Mouse (Mus musculus): Measurements from ENCODE around the gene Txlng. TPM values are rescaled to one million over a fixed set of nuclear protein-coding genes. Genes with fewer than 3 reads are reported as not detected.
"Not testable (repeated sequence)": the region's sequence is repeated elsewhere in the genome, so short reads cannot be mapped to it uniquely, and the experiment has no call there.

Txlng gene
- polyA plus RNA-seq, 1 experiment from 2014 or later, result 13.4 TPM

DNA sequence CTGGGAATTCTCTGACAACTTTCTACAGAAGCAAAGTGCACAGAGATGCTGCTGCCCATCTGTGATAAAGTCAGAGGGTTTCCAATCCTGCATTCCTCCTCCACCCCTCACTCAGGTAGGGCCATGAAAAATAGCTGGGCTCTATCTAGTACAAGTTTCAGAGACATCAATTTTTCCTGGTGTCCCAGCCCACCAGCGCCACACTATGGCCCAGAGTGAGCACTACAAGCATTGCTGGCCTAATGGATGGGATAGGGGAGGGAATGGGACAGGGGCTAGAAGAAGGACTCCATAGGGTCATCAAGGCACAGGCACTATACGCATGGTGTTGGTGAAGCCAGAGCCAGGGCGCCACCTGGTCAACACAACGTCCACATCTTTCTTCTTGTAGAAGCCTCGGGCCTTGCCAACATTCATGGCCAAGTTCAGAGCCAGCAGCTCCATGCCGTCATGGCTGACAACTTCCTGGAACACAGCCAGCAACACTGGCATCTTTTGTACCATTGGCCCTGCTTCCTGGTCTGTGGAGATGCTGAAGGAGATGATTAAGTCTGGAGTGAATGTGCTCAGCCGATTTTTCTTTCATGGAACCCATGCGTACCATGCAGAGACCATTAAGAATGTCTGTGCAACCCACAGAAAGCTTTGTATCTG is 15.3 kb upstream of the Txlng start:
- no peak overlapping the region for H3K4me3 ChIP-seq (ENCODE audit: low read depth, low read length)
- WGBS, result 60% methylated on average over 8 of the region's 8 CpGs
- TF ChIP-seq CTCF (IDR thresholded peaks at IDR 0.05; ENCODE audit: low read depth), result no peak
- H3K36me3 ChIP-seq (ENCODE audit: insufficient read depth), result no peaks in the 10 kb centered on the region
- no peak overlapping the region for H3K4me2 ChIP-seq
- no peak for DNase-seq
- H3K4me1 ChIP-seq (ENCODE audit: insufficient read depth), result no peaks in the 10 kb centered on the region
- no peak overlapping the region for H3K9ac ChIP-seq
- ATAC-seq (ENCODE audit: insufficient read depth), result no peak
- H3K9me3 ChIP-seq (ENCODE audit: low read depth, low read length), result no peaks in the 10 kb centered on the region
- no peaks in the 10 kb centered on the region for H3K27me3 ChIP-seq (ENCODE audit: insufficient read depth, low read length)
- H3K27ac ChIP-seq (ENCODE audit: low read depth), result no peak overlapping the region

DNA sequence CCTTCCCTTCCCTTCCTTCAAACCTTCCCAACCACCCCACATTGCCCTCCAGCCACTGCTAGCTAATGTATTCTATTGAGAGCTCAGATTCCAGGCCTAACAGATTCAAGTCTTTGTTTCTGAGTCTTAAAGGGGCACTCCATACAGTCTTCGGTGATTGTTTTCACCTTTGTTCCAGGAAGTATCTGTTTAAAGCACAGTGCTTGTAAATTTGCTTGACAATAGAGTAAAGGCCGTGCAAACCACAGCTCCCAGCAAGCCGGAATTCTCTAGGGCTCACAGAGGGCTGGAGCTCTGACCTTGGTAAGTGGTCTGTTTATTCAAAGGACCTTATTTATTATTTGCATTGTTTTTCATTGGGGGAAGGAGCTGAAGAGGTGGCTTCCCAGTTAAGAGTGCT is 2.8 kb upstream of the Txlng start:
- 45% methylated on average over 3 of the region's 3 CpGs for WGBS
- TF ChIP-seq CTCF (IDR thresholded peaks at IDR 0.05; ENCODE audit: low read depth), result no peak
- Histone ChIP-seq H3K4me2 (no peak overlapping the region), H3K4me3 (ENCODE audit: low read depth, low read length) (no peak overlapping the region), H3K27ac (ENCODE audit: low read depth) (no peak overlapping the region), H3K4me1 (ENCODE audit: insufficient read depth) (no peaks in the 10 kb centered on the region), H3K9me3 (ENCODE audit: low read depth, low read length) (no peaks in the 10 kb centered on the region), H3K27me3 (ENCODE audit: insufficient read depth, low read length) (no peaks in the 10 kb centered on the region), H3K9ac (no peak overlapping the region), H3K36me3 (ENCODE audit: insufficient read depth) (no peaks in the 10 kb centered on the region)
- no peak for ATAC-seq (ENCODE audit: insufficient read depth)
- no peak for DNase-seq

DNA sequence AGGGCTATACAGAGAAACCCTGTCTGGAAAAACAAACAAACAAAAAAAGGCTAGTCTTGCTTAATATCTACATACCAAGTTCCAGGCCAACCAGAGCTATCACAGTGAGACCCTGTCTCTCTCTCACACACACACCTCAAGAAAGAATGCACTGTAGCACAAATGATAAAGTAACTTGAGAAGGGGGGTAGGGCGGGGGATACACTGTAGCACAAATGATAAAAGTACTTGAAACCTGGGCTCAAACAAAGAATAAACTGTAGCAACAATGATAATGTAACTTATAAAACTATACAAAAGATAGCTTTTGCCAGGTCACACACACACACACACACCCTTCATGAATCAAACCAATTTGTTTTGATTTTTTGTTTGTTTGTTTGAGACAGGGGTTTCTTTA is 2.3 kb upstream of the Txlng start:
- H3K9ac ChIP-seq, result no peak overlapping the region
- no peaks in the 10 kb centered on the region for H3K4me1 ChIP-seq (ENCODE audit: insufficient read depth)
- WGBS, result 43% methylated on average over 1 of the region's 1 CpGs
- no peak overlapping the region for H3K27ac ChIP-seq (ENCODE audit: low read depth)
- H3K4me2 ChIP-seq, result no peak overlapping the region
- DNase-seq (no peak), ATAC-seq (ENCODE audit: insufficient read depth) (no peak)
- H3K9me3 ChIP-seq (ENCODE audit: low read depth, low read length), result no peaks in the 10 kb centered on the region
- H3K4me3 ChIP-seq (ENCODE audit: low read depth, low read length), result no peak overlapping the region
- no peak for TF ChIP-seq CTCF (IDR thresholded peaks at IDR 0.05; ENCODE audit: low read depth)
- no peaks in the 10 kb centered on the region for H3K36me3 ChIP-seq (ENCODE audit: insufficient read depth)
- H3K27me3 ChIP-seq (ENCODE audit: insufficient read depth, low read length), result no peaks in the 10 kb centered on the region

DNA sequence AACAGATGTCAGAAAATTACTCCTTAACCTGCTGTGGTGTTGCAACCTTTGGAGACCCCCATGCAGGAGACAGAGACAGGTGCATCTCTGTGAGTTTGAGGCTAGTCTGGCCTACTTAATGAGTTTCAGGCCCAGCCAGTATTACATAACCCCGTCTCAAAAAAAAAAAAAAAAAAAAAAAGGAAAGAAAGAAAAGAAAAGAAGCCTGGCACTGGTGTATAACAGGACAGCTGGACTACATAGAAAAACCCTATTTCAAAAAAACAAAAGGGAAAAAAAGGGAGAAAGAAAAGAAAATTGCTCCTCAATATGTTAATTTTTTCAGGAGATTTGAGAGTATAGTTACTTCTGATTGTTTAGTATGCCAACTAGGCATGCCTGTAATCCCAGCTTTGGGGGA is 1.8 kb upstream of the Txlng start:
- Histone ChIP-seq H3K9me3 (ENCODE audit: low read depth, low read length) (no peaks in the 10 kb centered on the region), H3K27ac (ENCODE audit: low read depth) (no peak overlapping the region), H3K4me2 (no peak overlapping the region), H3K4me3 (ENCODE audit: low read depth, low read length) (no peak overlapping the region), H3K4me1 (ENCODE audit: insufficient read depth) (no peaks in the 10 kb centered on the region), H3K36me3 (ENCODE audit: insufficient read depth) (no peaks in the 10 kb centered on the region), H3K27me3 (ENCODE audit: insufficient read depth, low read length) (no peaks in the 10 kb centered on the region), H3K9ac (no peak overlapping the region)
- ATAC-seq (ENCODE audit: insufficient read depth) (no peak), DNase-seq (no peak)
- TF ChIP-seq CTCF (IDR thresholded peaks at IDR 0.05; ENCODE audit: low read depth), result no peak
- WGBS, result 40% methylated on average over 1 of the region's 1 CpGs

DNA sequence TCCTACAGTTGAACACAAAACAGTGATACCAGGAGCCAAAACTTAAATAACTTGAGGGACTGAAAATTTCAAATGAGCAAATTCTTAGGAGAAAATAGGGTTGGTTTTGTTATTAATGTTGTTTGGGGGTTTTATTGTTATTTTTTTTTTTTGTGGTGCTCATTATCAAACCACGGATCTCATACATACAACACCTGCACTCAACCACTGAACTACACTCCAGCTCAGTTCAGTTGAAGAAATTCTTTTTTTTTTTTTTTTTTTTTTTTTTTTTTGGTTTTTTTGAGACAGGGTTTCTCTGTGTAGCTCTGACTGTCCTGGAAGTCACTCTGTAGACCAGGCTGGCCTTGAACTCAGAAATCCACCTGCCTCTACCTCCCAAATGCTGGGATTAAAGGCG is 1.1 kb upstream of the Txlng start:
- not testable (repeated sequence) for H3K4me3 ChIP-seq (ENCODE audit: low read depth, low read length); ATAC-seq (ENCODE audit: insufficient read depth); H3K9ac ChIP-seq; H3K4me1 ChIP-seq (ENCODE audit: insufficient read depth); H3K9me3 ChIP-seq (ENCODE audit: low read depth, low read length); H3K36me3 ChIP-seq (ENCODE audit: insufficient read depth); H3K27ac ChIP-seq (ENCODE audit: low read depth); DNase-seq; H3K27me3 ChIP-seq (ENCODE audit: insufficient read depth, low read length)
- WGBS, result 66% methylated on average over 2 of the region's 2 CpGs
- peak overlapping the region; percentile 49; the same call in 1 of the 2 replicates for H3K4me2 ChIP-seq

DNA sequence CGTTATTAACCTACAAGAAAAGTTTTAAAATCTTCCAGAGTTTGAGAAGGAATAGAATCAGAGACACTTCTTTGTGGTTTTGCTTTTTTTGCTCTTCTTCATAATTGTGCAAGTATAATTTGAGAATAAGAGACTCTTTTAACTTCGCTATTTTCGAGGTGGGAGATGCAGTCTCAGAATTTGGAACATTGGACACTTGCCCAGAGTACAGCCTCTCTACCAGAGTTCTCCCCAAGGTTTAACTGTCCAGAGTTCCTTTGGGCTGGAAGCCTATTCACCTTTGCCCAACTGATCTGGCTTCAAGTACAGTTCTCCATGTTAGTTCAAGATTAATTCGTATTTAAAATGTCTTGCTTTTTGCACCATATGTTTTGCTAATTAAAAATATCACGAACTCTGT is 487 bp upstream of the Txlng start:
- 39% methylated on average over 5 of the region's 5 CpGs for WGBS
- Histone ChIP-seq H3K4me1 (ENCODE audit: insufficient read depth) (no peaks in the 10 kb centered on the region), H3K4me3 (ENCODE audit: low read depth, low read length) (peak overlapping the region; percentile 55), H3K27ac (ENCODE audit: low read depth) (no peak overlapping the region), H3K27me3 (ENCODE audit: insufficient read depth, low read length) (no peaks in the 10 kb centered on the region), H3K4me2 (peak overlapping the region; percentile 49), H3K9ac (no peak overlapping the region; the same call in 1 of the 2 replicates), H3K9me3 (ENCODE audit: low read depth, low read length) (no peaks in the 10 kb centered on the region), H3K36me3 (ENCODE audit: insufficient read depth) (no peaks in the 10 kb centered on the region)
- ATAC-seq (ENCODE audit: insufficient read depth) (no peak), DNase-seq (no peak)
- no peak for TF ChIP-seq CTCF (IDR thresholded peaks at IDR 0.05; ENCODE audit: low read depth)

DNA sequence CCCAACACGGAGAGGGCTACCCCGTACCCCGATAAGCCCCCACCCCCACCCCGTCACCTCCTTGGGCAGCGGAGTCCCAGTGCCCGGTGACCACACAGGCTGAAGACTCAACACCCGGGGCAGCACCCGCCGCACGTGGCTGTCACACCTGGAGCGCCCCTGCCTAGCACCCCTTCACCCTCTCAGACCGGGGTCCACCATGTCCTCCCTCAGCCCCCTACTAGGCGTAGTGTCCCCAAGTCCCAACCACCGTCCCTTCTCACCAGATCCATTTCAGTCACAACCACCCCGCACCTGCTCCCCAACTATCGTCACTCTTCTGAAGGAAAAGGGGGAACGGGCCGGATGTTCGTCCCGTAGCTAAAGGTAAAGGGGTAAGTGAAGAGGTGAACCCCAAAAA is 471 bp downstream of the Txlng start:
- DNase-seq (no peak), ATAC-seq (ENCODE audit: insufficient read depth) (peak; percentile 48)
- Histone ChIP-seq H3K27ac (ENCODE audit: low read depth) (no peak overlapping the region), H3K27me3 (ENCODE audit: insufficient read depth, low read length) (no peaks in the 10 kb centered on the region), H3K36me3 (ENCODE audit: insufficient read depth) (no peaks in the 10 kb centered on the region), H3K9ac (peak overlapping the region; percentile 52), H3K9me3 (ENCODE audit: low read depth, low read length) (no peaks in the 10 kb centered on the region), H3K4me3 (ENCODE audit: low read depth, low read length) (peak overlapping the region; percentile 55), H3K4me1 (ENCODE audit: insufficient read depth) (no peaks in the 10 kb centered on the region), H3K4me2 (peak overlapping the region; percentile 82)
- 11% methylated on average over 16 of the region's 20 CpGs for WGBS
- TF ChIP-seq CTCF (IDR thresholded peaks at IDR 0.05; ENCODE audit: low read depth), result no peak

DNA sequence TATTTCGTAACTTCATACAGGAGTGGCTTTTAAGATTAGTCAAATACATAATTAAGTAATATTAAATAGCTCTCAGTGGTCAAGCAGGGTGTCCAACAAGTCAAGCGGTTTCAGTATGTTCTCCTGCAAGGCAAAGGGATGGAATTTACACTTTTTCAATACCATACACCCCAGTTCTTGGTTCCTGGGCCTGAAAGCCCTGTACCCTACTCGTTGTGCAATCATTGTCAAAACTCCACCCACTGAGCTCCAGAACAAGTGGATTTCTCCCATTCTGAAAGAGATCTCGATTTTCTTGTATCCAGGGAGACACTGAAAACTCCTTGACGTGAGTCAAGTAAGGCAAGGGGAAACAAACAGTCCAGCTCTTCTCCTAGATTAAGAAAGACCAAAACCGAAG is 1.2 kb downstream of the Txlng start:
- Histone ChIP-seq H3K4me2 (peak overlapping the region; percentile 82), H3K9me3 (ENCODE audit: low read depth, low read length) (no peaks in the 10 kb centered on the region), H3K27ac (ENCODE audit: low read depth) (no peak overlapping the region), H3K9ac (no peak overlapping the region), H3K4me1 (ENCODE audit: insufficient read depth) (no peaks in the 10 kb centered on the region), H3K4me3 (ENCODE audit: low read depth, low read length) (peak overlapping the region; percentile 55), H3K27me3 (ENCODE audit: insufficient read depth, low read length) (no peaks in the 10 kb centered on the region), H3K36me3 (ENCODE audit: insufficient read depth) (no peaks in the 10 kb centered on the region)
- WGBS, result 39% methylated on average over 6 of the region's 6 CpGs
- no peak for TF ChIP-seq CTCF (IDR thresholded peaks at IDR 0.05; ENCODE audit: low read depth)
- DNase-seq, result peak; percentile 2
- no peak for ATAC-seq (ENCODE audit: insufficient read depth)

Measured in lung, embryonic 14.5 days (tissue).